Mouse (Mus musculus) heart, embryonic 11.5 days (tissue): Measurements from ENCODE around the gene Gm49336. TPM values are rescaled to one million over a fixed set of nuclear protein-coding genes. Genes with fewer than 3 reads are reported as not detected.

Experiments
- ATAC-seq: fragments of 200-750 bp; cut with Nextera tagmentation; replicated peaks from 2 replicates; pipeline ENCODE4 v1.8.0; 2017; ENCODE audit warnings: moderate library complexity; ENCODE audit not compliant: insufficient number of reproducible peaks, low FRiP score, low TSS enrichment
- H3K27ac ChIP-seq: fragments of 300-500 bp; sonication (generic); 2 replicates; pipeline ENCODE4 v1.5.1; 2014; ENCODE audit warnings: mild to moderate bottlenecking, low read depth, low read length
- H3K27me3 ChIP-seq: fragments of 300-500 bp; sonication (generic); 2 replicates; pipeline ENCODE4 v1.6.1; 2014; ENCODE audit warnings: mild to moderate bottlenecking, low read length, mixed read lengths; ENCODE audit not compliant: control insufficient read depth, insufficient read depth
- H3K36me3 ChIP-seq: fragments of 300-500 bp; sonication (generic); 2 replicates; pipeline ENCODE4 v1.6.1; 2014; ENCODE audit warnings: mild to moderate bottlenecking, low read length, moderate library complexity, mixed read lengths; ENCODE audit not compliant: control insufficient read depth, insufficient read depth
- H3K4me1 ChIP-seq: fragments of 300-500 bp; sonication (generic); 2 replicates; pipeline ENCODE4 v1.6.1; 2014; ENCODE audit warnings: low read length; ENCODE audit not compliant: control insufficient read depth, insufficient read depth
- H3K4me2 ChIP-seq: fragments of 300-500 bp; sonication (generic); 2 replicates; pipeline ENCODE4 v1.6.1; 2014; ENCODE audit warnings: mild to moderate bottlenecking, moderate library complexity
- H3K4me3 ChIP-seq: fragments of 300-500 bp; sonication (generic); 2 replicates; pipeline ENCODE4 v1.5.1; 2014; ENCODE audit warnings: low read depth, low read length
- H3K9ac ChIP-seq: fragments of 300-500 bp; sonication (generic); 2 replicates; pipeline ENCODE4 v1.6.1; 2014; ENCODE audit warnings: mild to moderate bottlenecking, low read depth, low read length, moderate library complexity
- H3K9me3 ChIP-seq: fragments of 300-500 bp; sonication (generic); replicated peaks from 2 replicates; pipeline ENCODE4 v1.6.1; 2016; ENCODE audit warnings: low read length; ENCODE audit not compliant: control insufficient read depth
- WGBS: fragments of 180-500 bp; shearing (Covaris S2); extraction: QIAGEN DNeasy Blood & Tissue Kit; methylation state at CpG from one replicate; pipeline ENCODE4 v1.1.7; 2014; ENCODE audit not compliant: insufficient replicate concordance; 5-methylcytosine and 5-hydroxymethylcytosine counted together
- polyA plus RNA-seq: library from polyadenylated mRNA; unstranded; fragments of >200 nt; fragmentation: Nextera tagmentation; extraction: Ambion mirVana; gene quantifications from 2 replicates; pipeline ENCODE4 v1.2.1, GENCODE M21; 2014

Gene Gm49336
- polyA plus RNA-seq, 1 experiment from 2014 or later = 50.6 TPM

GRCm38 (mm10) chr14:60178571-60178955, 72.7 kb downstream of the Gm49336 start:
- Histone ChIP-seq H3K9me3 (no peaks in the 10 kb centered on the region), H3K4me2 (peak overlapping the region; percentile 91), H3K36me3 (no peaks in the 10 kb centered on the region; the same call in 1 of the 2 replicates), H3K27me3 (peaks cover 13% of the 10 kb centered on the region), H3K9ac (no peak overlapping the region), H3K4me1 (peaks cover 13% of the 10 kb centered on the region; the same call in 1 of the 2 replicates), H3K27ac (no peak overlapping the region), H3K4me3 (peak overlapping the region; percentile 85)
- WGBS = 14% methylated on average over 2 of the region's 2 CpGs
- ATAC-seq = no peak

DNA sequence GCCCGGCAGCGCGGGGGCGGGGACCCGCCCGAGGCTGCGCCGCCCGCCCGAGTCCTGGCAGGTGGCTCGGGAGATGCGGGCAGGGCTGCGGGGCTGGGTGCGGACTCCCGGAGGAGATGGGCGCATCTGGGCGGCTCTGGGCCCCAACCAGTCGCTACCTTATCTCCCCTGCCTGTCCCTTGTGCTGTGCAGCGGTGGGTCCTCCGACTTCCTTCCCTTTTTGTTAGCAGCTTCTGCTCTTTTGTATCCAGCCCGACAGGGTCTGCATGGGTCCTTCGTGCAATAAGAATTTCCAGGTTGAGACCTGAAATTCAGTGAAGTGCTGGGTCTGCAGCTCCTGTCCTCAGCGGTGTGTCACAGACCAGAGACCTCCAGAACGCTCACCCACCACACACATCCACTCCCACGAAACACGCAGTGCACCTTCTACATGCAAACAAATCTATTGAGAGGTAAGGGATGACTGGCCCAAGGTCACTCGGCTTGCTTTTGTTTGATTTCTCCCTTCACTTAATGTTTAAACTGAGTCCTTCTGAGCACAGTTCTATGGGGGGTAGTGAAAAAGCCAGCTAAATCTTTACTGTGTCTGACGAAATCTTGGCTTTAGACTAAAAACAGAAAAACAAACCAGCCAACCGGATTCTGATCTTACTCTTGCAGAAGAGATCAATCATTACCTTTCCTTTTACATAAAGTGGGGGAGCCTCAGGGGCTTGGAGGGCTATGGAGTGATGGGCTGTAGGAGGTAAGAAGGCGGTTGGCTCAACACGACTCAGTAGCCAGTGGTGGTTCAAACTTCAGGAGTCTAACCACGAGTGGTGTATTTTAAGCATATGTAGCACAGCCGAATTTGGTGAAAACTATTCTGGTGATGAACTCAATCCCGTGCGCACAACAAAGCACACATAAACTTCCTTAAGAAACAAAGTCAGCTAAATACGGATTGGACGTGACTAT, 73.4 kb downstream of the Gm49336 start:
- no peaks in the 10 kb centered on the region for H3K9me3 ChIP-seq
- H3K4me1 ChIP-seq = peaks cover 9% of the 10 kb centered on the region; the same call in 1 of the 2 replicates
- peaks cover 13% of the 10 kb centered on the region for H3K27me3 ChIP-seq
- H3K36me3 ChIP-seq = no peaks in the 10 kb centered on the region; the same call in 1 of the 2 replicates
- peak overlapping the region; percentile 91 for H3K4me2 ChIP-seq
- H3K27ac ChIP-seq = peak overlapping the region; percentile 80; the same call in 1 of the 2 replicates
- H3K4me3 ChIP-seq = peak overlapping the region; percentile 85
- 15% methylated on average over 37 of the region's 37 CpGs for WGBS
- H3K9ac ChIP-seq = peak overlapping the region; percentile 81
- ATAC-seq = peak; percentile 16; the same call in 1 of the 2 replicates

DNA sequence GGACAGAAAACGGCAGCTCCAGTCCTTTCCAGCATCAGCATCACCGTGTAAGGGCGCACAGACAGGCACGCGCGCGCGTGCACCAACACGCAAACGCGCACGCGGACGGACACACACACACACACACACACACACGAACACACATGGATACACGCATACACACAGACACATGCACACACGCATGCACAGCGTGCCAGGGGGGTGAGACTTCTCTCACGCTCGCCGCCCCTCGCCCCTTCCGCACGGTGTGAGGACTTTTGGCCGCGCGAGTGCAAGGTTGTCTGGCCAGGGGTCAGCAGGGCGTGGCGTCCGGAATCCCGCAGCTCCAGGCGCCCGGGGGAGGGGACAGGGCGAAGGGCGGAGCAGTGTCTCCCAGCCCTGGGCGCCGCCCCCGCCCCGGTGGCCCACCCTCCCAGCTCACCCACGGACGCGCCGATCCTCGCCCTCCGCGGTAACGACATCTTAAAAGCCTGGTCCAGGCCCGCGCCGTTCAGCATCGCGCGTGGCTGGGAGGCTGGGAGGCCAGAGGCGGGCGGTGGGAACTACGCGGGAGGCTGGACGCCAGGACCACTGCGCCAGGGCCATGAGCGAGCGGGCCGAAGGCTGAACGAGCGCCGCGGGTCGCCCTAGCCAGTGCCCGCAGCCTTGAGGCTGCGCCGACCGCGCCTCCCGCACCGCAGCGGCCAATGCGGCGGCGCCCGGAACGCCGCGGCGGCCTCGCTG, 74.3 kb downstream of the Gm49336 start:
- H3K9ac ChIP-seq = peak overlapping the region; percentile 81
- peaks cover 10% of the 10 kb centered on the region; the same call in 1 of the 2 replicates for H3K4me1 ChIP-seq
- peak overlapping the region; percentile 91 for H3K4me2 ChIP-seq
- peak overlapping the region; percentile 85 for H3K4me3 ChIP-seq
- no peaks in the 10 kb centered on the region; the same call in 1 of the 2 replicates for H3K36me3 ChIP-seq
- peak overlapping the region; percentile 80 for H3K27ac ChIP-seq
- under 1% methylated on average over 82 of the region's 84 CpGs for WGBS
- H3K9me3 ChIP-seq = no peaks in the 10 kb centered on the region
- peak; percentile 75 for ATAC-seq
- H3K27me3 ChIP-seq = peaks cover 13% of the 10 kb centered on the region

DNA sequence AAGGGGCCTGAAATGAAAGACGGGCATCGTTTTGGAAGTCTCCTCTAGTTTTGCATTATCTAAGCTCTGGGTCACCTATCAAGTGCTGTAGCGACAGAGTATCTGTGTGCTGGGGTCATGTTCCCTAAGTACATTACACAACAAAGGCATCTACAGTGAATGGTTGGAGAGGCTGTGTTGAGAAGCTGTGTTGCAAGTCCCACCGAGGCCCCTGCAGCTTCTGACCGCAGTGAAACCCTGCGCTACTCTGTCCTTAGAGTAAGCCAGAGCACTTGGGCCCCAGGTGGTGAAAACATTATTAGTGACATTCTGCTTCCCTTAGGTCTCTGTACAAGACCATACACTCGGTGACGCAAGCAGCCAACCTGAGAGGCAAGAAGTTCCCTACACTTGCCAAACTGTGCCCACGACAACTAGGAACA, 74.8 kb downstream of the Gm49336 start:
- Histone ChIP-seq H3K36me3 (no peaks in the 10 kb centered on the region; the same call in 1 of the 2 replicates), H3K9ac (peak overlapping the region; percentile 81), H3K4me2 (peak overlapping the region; percentile 91), H3K4me1 (peaks cover 16% of the 10 kb centered on the region), H3K4me3 (peak overlapping the region; percentile 85), H3K27ac (peak overlapping the region; percentile 80), H3K9me3 (no peaks in the 10 kb centered on the region), H3K27me3 (peaks cover 13% of the 10 kb centered on the region)
- no peak for ATAC-seq
- 29% methylated on average over 9 of the region's 9 CpGs for WGBS

- Histone ChIP-seq H3K4me3 (no peak overlapping the region), H3K9ac (no peak overlapping the region), H3K36me3 (no peaks in the 10 kb centered on the region), H3K9me3 (no peaks in the 10 kb centered on the region), H3K4me1 (peaks cover 14% of the 10 kb centered on the region), H3K27ac (peak overlapping the region; percentile 60), H3K27me3 (peaks cover 13% of the 10 kb centered on the region), H3K4me2 (no peak overlapping the region)
- ATAC-seq = no peak
- 42% methylated on average over 12 of the region's 12 CpGs for WGBS
These were observed 78.8 kb downstream of the Gm49336 start for GRCm38 (mm10) chr14:60172286-60173055.

GRCm38 (mm10) chr14:60170845-60171610, 80.3 kb downstream of the Gm49336 start:
- Histone ChIP-seq H3K9me3 (no peaks in the 10 kb centered on the region), H3K36me3 (no peaks in the 10 kb centered on the region), H3K9ac (no peak overlapping the region), H3K4me3 (no peak overlapping the region), H3K4me1 (peaks cover 8% of the 10 kb centered on the region; the same call in 1 of the 2 replicates), H3K27ac (no peak overlapping the region), H3K27me3 (peaks cover 9% of the 10 kb centered on the region; the same call in 1 of the 2 replicates), H3K4me2 (no peak overlapping the region)
- WGBS = 78% methylated on average over 16 of the region's 16 CpGs
- ATAC-seq = no peak

- no peak overlapping the region for H3K4me3 ChIP-seq
- no peak for ATAC-seq
- no peak overlapping the region for H3K27ac ChIP-seq
- H3K9ac ChIP-seq = no peak overlapping the region
- H3K9me3 ChIP-seq = no peaks in the 10 kb centered on the region
- no peaks in the 10 kb centered on the region for H3K36me3 ChIP-seq
- no peaks in the 10 kb centered on the region for H3K4me1 ChIP-seq
- H3K4me2 ChIP-seq = no peak overlapping the region
- H3K27me3 ChIP-seq = no peaks in the 10 kb centered on the region
- WGBS = 84% methylated on average over 3 of the region's 3 CpGs
These were observed 87.9 kb downstream of the Gm49336 start for GRCm38 (mm10) chr14:60163367-60163766.
